Mouse (Mus musculus): ENCODE data around the gene Ankrd28.

Ankrd28 gene

DNA sequence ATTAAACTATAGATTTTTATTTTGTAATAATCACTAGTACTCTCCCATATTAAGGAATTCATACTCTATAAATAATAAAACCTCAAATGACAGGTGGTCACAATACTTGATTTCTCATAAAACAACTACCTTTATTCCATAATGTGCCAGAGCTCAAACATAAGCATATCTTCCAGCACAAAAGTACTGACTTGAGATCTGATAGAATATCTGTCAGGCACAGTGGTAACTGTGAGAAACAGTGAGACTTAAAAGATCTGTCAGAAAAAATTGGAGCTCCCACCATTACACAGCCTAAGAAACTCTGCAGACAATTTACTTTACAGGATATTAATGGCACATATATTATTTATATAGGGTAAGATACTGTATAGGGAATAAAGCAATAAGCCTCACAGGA is 114.8 kb downstream of the Ankrd28 start:
- DNase-seq (ENCODE audit: low spot score): no peak

DNA sequence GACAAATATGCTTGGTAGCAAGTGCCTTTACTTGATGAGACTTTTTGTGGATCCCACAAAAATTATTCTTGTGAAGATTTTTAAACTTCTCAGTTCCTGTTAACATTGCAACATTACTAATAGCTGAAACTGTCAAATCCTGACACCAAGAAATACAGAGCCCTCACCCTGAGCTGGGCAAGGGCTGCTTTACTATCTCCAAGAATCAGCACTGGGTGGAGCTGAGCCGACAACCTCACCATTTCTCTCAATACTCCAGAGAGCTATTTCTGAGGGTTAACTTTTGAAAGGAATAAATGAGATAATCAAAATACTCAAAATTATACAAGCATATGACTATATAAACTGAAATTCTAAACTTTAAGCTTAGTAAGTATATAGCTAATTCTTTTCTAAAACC is 121.1 kb downstream of the Ankrd28 start:
- no peak for DNase-seq (ENCODE audit: low spot score)

DNA sequence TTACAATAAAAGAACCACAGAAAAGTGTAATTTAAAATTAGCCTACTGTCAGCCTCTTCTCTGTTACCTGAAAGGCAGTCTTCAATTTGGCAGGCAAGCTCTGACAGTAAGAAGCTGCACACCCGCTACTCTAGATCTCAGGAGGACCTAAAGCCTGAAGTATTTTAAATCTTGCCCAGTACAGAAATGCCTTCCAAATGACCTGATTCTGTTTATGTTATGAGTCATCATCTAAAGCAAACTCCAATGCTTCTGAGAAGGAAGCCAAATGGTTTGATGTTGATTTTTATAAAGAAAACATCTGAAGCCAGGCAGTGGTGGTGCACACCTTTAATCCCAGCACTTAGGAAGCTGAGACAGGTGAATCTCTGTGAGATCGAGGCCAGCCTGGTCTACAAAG is 130.1 kb downstream of the Ankrd28 start:
- no peak for DNase-seq (ENCODE audit: low spot score)

DNA sequence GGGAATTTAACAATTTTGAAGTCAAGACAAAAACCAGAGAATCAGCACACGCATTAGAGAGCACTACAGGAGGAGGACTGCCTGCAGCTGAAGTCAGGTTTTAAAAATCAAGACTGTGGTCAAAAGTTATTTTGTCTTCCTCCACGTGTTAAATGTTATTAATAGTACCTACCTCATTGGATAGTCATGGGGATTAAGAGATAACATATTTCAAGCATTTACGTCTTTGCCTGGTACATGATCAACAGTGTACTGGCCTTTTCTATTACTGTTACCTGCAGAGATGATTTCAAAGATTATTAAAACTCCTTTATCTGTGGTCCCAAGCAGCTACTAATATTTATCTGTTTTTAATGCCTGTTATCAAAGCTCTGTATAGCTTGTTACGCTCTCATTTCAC is 132.7 kb downstream of the Ankrd28 start:
- DNase-seq (ENCODE audit: low spot score): no peak

DNA sequence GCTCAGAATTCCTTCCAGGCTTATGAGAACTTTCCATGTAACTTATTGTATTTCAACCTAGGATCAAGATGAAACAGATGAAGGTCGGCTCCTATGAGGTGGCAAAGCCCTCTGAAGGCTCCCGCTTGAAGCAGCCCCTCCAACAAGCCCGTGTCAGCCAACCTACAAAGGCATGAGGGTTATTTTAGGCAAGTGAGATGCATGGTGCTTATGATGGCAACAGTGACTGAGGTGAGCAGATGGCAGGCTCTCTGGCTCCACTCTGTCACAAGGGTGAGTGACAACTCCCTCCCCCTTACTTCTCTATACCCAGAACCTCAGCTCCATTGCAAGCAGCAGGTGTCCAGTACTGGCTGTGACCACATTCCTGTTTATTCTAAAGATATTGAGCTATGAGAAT is 133.1 kb downstream of the Ankrd28 start:
- DNase-seq (ENCODE audit: low spot score): no peak

DNA sequence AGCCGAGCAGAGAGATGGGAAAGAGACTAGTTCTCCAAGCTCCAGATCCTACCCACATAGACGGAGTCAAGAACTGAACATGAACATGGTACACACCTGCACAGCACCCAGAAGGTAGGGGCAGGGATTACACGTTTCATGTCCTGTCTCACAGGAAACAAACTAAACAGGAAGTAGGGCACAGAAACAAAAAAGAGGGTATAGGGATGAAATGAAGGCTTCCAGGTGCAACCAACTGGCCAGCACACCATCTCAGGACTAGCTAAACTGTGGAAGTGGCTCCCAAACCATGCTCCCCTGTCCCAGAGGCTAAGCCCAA is 133.5 kb downstream of the Ankrd28 start:
- no peak for DNase-seq (ENCODE audit: low spot score)

DNA sequence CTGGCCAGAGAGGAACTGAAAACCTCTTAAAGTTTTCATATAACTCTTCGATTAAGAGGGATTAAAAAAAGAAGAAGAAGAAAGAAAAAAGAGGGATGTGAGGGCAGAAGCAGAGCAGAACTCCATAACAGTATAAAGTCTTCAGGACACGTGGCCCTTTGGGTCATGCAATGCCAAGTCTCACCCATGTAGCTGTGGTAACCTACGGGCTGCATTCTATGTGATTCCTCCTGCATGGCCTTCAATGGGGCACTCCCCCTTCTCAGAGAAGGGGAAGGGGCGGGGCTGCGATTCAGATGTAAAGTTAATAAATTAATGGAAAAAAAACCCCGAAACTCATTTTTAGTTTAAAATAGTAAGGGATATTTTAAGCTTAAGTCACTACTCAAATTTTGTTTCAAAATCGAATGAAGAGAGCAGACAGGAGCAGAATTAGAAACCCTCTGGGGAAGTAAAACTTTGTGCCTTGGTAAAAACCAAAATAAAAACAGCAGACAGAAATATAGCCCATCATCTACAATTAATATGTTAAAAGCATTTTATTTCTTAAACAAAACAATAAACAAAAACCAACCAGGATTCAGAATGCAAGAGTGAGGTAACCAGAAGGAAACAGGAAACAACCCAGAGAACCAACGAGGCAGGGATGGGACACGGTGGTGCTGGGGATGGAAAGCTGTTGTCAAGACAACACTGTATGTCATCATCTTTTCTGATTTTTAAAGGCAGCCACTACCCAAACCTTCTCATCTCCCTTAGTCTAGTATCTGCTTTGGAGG is 134.1 kb downstream of the Ankrd28 start:
- no peak for DNase-seq (ENCODE audit: low spot score)

DNA sequence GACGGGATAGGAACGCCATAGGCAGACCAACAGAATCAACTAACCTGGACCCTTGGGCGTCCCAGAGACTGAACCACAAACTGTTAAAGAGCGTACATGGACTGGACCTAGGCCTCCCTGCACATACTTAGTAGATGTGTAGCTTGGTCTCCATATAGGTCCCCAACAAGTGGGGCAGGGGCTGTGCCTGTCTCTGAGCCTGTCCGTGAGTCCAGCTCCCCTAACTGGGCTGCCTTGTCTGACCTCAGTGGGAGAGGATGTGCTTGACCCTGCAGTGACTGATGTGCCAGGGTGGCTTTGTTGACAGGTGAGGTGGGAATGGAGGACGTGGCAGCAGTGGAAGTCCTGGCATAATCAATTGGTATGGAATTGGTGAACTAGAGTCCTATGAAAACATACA is 137.9 kb downstream of the Ankrd28 start:
- no peak for DNase-seq (ENCODE audit: low spot score)

DNA sequence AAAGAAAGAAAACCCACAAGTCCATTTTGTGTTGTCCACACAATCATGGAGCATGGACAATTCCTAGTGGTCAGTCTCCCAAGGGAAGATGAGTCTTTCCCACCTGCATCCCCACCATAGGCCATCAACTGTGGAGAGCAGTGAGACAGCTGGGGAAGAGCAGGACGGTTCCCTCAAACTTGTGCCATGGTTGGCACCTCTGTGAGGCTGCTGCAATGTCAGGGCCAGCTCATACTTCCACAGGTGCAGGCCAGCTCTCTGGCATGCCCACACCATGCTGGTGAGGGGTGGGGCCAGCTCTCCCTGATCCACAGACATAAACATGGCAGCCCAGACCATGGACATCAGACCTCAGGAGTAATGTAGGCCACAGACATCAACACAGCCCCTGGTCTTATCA is 144.2 kb downstream of the Ankrd28 start:
- DNase-seq (ENCODE audit: low spot score): no peak

DNA sequence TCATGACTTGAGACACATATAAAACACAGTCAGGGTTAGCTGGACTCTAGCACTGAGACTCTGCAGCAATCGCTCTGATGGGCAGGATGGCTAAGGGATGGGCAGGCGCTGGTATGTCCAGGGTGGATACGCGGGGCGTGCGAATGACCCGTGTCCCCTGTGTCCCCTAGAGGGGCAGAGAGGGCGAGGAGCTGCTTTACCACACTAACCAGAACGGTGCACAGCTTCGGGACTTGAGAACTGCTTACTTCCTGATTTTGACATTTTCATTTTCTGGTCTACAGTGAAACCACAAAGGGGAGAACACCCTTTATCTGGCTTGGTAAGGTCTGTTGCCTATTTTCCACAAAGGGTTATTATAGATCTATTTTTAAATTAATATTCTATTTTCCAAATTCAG is 144.8 kb downstream of the Ankrd28 start:
- DNase-seq (ENCODE audit: low spot score): no peak

DNA sequence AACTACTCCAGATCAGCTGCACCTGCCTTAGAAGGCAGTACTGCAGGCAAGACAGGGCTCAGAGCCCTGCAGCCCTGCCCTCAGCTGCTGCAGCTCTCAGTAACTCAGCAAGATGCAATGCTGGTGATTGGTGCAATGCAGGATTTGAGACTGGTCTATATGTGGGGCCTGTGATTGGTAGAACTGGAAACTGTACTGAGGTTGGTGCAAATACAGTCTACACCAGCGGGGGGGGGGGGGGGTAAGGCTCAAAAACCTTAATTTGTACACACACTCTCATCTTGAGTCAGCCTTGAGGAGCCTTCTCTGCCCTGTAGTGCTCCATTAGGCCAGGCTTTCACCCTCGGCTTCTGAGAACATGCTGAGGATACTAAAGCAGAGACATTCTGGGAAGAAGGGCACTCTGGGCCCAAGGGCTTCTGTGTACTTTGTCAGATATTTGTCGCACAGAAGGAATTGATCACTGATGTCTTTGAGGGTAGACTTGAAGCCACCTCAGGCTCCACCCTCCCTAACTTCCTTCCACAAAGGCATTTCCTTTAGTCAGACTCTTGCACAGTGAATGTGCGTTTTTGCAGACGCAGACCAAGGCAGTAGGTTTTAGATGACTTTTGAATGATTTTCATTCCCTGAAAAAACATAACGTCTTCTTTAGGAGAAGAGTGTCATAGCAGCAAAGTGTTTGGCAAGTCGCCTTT is 146.0 kb downstream of the Ankrd28 start:
- DNase-seq (ENCODE audit: low spot score): no peak

DNA sequence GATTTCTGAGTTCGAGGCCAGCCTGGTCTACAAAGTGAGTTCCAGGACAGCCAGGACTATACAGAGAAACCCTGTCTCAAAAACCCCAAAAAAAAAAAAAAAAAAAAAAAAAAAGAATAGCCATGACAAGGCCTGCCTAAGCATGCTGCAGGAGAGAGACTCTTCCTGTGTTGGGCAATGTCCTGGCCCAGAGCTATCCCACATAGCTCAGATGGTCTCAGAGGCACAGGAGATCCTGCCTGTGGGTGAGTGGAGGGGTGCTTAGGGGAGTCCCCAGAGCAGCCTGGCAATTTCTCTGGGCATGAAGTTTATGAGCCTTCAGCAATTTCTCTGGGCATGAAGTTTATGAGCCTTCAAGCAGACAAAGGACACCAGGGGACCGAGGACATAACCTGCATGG is 146.8 kb downstream of the Ankrd28 start:
- no peak for DNase-seq (ENCODE audit: low spot score)

DNA sequence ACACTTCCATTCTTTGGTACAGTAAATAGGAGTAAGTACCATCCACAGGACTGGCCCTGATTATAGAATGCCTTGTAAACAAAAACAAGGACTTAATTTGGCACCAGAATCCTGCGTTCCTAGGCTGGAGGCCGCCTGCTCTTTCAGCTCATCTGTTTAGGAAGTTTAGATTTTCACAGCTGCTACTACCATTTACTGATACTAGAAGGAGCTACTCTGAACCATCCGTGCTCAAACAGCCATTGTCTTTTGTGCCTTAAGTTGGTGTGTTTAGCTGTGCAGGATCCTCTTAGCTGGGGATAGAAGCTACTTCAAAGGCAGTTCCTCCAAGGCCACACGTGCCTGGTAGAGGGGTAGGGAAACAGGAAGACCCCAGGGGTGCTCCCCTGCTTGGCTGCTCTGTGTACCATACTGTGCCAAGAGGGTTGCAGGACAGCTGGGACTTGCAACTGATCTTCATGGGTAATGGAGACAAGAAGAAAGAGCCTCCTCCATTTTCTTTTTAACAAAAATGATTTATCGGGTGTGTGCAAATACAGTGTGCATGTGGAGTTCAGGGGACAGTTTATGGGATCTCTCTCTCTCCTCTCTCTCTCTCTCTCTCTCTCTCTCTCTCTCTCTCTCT is 148.4 kb downstream of the Ankrd28 start:
- DNase-seq (ENCODE audit: low spot score): no peak

DNA sequence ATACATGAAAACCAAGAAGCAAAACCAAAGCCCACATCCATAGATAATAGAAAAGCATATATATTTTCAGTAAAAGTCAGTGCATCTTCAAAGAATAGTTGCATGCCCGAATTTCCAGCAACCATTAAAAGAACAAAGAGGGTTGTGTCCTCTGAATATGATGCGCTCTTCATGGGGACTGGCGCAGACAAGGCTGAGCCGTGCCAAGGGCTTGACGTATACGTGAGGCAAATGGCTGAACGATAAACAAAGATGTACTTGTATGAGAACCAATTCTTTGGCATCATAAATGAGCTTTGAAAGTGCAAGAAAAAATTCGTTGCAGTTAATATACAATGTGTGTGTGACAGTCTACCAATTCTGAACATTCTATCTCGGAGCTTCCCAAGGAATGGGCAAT is 149.2 kb downstream of the Ankrd28 start:
- DNase-seq (ENCODE audit: low spot score): no peak

DNA sequence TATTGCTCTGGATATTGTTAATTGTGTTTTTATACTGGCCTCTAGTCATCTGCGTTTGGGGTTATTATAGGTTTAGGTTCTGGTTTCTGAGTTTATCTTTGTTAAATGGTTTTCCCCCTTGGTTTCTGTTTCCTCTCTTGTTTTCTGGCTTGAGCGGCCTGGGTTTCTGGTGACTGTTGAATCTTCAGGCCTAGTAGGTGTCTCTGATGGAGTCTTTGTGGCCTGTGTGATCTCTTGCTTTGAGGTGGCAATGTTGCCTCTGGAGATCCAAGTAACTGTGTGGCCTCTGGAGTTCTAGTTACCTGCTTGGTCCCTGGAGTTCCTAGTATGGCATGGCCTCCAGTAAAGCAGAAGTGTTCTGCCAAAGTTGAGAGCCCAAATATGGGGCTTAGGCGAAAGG is 149.8 kb downstream of the Ankrd28 start:
- no peak for DNase-seq (ENCODE audit: low spot score)

DNA sequence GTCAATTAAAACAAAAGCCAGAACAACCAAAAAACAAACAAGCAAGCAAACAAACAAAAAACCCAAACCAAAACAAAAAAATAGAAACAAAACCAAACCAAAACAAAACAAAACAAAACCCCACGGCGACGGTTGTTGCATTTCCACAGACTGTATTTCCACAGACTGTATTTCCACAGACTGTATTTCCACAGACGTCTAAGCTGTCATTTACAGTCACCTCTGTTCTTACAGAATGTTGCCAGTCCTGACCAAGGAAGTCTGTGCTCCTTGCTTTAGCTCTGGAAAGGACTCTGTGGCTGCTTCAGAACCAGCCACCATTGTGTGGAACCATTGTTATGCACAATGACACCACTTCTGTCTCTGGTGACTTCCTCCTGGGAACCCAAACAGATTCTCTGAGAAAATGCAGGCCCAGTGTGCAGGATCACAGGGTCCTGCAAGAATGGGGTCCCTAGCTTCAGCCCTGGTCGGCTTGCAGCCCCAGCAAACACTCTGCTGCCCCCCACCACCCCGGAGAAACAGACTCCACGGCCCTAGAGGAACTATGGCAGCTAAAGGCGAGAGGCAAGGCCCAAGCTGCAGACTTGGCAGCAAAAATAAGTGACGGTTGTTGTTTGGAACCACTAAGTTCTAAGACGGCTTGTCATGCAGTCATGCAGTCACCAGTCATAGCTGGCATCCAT is 158.7 kb downstream of the Ankrd28 start:
- no peak for DNase-seq (ENCODE audit: low spot score)

DNA sequence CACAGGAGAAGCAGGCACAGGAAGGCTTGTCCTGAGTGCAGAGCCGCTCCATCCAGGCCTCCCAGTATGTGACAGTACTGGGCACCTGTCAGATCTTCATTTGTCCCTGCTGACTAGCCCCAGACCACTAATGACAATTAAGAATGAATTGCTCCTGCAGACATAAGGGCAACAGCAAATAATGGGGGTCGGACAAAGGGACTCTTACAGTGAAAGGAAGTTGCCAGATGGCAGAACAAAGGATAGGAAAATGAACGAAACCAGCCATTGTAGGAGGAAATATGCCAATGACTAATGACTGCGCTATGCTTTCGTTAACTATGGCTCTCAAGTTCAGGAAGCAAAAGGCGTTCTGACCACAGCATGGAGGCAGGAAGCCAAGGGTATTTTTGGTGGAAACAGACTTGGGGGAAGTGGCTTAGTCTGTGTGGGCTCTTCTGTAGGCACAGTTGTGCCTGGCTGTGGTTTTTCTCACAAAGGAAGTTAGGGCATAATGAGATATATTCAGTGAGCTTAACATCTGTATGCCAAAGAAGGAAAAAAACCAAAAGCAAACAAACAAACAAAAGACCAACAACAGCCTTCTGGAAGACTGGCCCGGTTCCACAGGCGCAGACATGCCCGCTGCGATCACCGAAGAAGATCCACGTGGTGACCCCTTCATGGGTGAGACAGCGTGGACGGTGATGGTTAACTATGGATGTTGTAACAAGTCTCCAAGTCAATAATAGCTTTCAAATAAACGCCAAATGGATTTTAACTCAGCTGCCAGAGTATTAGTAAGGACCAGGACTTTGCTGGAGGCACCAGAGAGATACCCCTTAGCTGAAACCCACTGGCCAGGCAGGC is 160.6 kb downstream of the Ankrd28 start:
- no peak for DNase-seq (ENCODE audit: low spot score)

DNA sequence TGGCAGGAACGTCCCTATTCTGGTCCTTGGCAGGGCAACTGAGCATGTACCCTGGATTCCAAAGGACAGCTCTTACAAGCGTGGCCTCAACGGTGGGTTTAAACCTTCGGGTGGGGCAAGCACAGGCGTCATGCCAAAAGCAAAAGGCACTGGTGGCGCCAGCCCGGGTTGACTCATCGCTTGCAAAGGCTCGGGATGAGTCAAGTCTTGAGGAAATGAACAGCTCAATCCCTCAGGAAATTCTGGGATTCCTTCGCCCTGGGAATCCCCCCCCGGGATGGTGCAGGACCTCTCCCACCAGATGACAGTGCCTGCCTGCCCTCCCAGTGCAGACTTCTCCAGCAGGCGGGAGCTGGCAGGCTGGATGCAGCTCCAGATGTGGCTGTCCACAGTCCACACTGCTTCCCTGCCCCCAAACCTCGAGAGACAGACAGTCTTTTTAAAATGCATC is 161.3 kb downstream of the Ankrd28 start:
- DNase-seq (ENCODE audit: low spot score): no peak

DNA sequence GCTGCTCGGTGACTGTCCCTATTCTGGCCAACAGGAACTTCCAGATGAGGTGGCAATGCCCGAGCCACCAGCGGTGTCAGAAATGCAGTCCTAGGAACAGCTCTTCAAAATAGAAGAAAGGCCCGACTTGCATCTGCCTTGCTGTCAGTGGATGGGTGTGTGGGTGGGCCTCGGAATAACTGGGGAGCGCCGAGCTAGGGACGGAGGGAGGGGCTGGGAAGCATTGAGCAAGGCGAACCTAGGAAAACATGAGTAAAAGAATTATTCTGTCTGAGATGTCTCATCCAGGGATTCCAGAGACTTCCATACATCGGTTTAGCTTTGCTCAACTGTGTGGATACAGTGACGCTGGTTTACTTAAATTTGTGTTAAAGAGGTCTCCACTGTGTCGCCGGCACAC is 162.1 kb downstream of the Ankrd28 start:
- no peak for DNase-seq (ENCODE audit: low spot score)

DNA sequence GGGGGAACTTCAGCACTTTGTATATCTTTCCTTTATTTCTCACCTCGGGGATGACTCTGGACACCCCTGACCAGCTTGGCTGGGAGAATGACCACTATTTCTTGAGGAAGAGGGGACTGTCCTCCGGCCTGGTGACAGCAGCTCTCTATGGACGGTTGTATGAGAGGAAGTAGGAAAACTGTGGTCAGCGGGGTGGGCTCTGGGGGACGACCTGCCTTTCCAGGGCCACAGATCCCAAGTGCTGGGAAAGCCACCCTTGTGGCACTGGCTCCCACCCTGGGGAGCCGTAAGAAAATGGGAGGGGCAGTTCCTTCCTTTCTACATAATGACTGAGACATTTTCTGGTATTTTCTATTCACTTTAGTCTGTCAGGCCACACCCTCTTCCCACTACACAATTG is 162.7 kb downstream of the Ankrd28 start:
- DNase-seq (ENCODE audit: low spot score): no peak

DNA sequence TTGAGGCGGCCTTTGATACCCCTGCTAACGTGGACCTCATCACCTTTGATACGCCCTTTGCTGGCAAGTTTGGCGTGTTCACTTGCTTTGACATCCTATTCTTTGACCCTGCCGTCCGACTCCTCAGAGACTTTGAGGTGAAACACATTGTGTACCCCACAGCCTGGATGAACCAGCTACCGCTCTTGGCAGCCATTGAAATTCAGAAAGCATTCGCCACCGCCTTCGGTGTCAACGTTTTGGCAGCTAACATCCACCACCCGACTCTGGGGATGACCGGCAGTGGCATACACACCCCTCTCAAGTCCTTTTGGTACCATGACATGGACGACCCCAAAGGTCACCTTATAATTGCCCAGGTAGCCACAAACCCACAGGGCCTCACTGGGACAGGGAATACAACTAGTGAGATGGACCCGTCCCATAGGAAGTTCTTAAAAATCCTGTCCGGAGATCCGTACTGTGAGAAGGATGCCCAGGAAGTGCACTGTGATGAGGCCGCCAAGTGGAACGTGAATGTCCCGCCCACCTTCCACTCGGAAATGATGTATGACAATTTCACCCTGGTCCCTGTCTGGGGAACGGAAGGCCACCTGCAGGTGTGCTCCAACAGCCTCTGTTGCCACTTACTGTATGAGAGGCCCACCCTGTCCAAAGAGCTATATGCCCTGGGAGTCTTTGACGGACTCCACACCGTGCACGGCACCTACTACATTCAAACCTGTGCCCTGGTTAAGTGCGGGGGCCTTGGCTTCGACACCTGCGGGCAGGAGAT is 163.3 kb downstream of the Ankrd28 start:
- no peak for DNase-seq (ENCODE audit: low spot score)

Measured in left cerebral cortex, adult 11 months (tissue).